Mouse (Mus musculus) activated CD4-positive, CD25-positive, alpha-beta regulatory T cell, adult 4 months (primary cell): ENCODE data around the gene Qars. TPM values are rescaled to one million over a fixed set of nuclear protein-coding genes. Genes with fewer than 3 reads are reported as not detected.

Experiments used
- ATAC-seq: one replicate; pipeline ENCODE4 v1.8.0; 2017
- polyA plus RNA-seq, 2 experiments: library from polyadenylated mRNA; unstranded; fragments of 100-300 nt; shearing (Covaris generic); gene quantifications; one replicate each; pipeline ENCODE4 v1.2.1; 2017

Qars gene
- polyA plus RNA-seq, 2 experiments from 2014 or later, result 131 to 141 TPM

GRCm38 (mm10) chr9:108540846-108541245 is 33.3 kb downstream of the Qars start:
- peak; percentile 57 for ATAC-seq

GRCm38 (mm10) chr9:108545986-108546385 is 38.5 kb downstream of the Qars start:
- no peak for ATAC-seq

- ATAC-seq, result no peak
These were observed 39.4 kb downstream of the Qars start for GRCm38 (mm10) chr9:108546875-108547274.

- no peak for ATAC-seq
These were observed 51.7 kb downstream of the Qars start for GRCm38 (mm10) chr9:108559169-108559568.

- ATAC-seq, result peak; percentile 98
These were observed 52.8 kb downstream of the Qars start, which contains the start of gene Impdh2 for GRCm38 (mm10) chr9:108560227-108560841. Gene Impdh2, plus strand, starts transcription at chr9:108560286.

GRCm38 (mm10) chr9:108563671-108564070 is 56.2 kb downstream of the Qars start:
- ATAC-seq, result no peak

- no peak for ATAC-seq
These were observed 56.6 kb downstream of the Qars start for GRCm38 (mm10) chr9:108564131-108564530.

Other genes with a start within 250 kb of the Qars start
- 1 to 10 TPM; 2.1 to 3.3 TPM for gene Dag1, start 243.7 kb upstream of the Qars start, polyA plus RNA-seq
- 1 to 10 TPM; 2.8 to 3.0 TPM for gene Nicn1, start 217.3 kb upstream of the Qars start, polyA plus RNA-seq
- gene Amt, start 210.9 kb upstream of the Qars start, polyA plus RNA-seq, result under 1 TPM; 0.29 to 0.58 TPM
- gene Rhoa, start 201.6 kb upstream of the Qars start, polyA plus RNA-seq, result 100 to 1,000 TPM; 294 to 378 TPM
- 10 to 100 TPM in 1 of 2 experiments, 1 to 10 TPM in 1; 9.7 to 13.5 TPM for gene Tcta, start 201.5 kb upstream of the Qars start, polyA plus RNA-seq
- gene Gpx1, start 168.8 kb upstream of the Qars start, polyA plus RNA-seq, result 100 to 1,000 TPM; 573 to 811 TPM
- 100 to 1,000 TPM in 1 of 2 experiments, 10 to 100 TPM in 1; 98.8 to 127 TPM for gene Usp4, start 159.9 kb upstream of the Qars start, polyA plus RNA-seq
- gene 1700102P08Rik, start 114.9 kb upstream of the Qars start, polyA plus RNA-seq, result under 1 TPM; 0.57 to 0.61 TPM
- gene Ccdc36, start 79.2 kb upstream of the Qars start, polyA plus RNA-seq, result not detected
- not detected for gene BC048562, start 71.2 kb upstream of the Qars start, polyA plus RNA-seq
- 10 to 100 TPM; 22.5 to 31.5 TPM for gene Ccdc71, start 47.2 kb upstream of the Qars start, polyA plus RNA-seq
- gene Klhdc8b, start 46.1 kb upstream of the Qars start, polyA plus RNA-seq, result 1 to 10 TPM; 1.6 to 2.1 TPM
- under 1 TPM; 0.15 to 0.25 TPM for gene Lamb2, start 28.0 kb upstream of the Qars start, polyA plus RNA-seq
- gene Usp19, start 17.1 kb upstream of the Qars start, polyA plus RNA-seq, result 10 to 100 TPM; 14.6 to 18.3 TPM
- gene Qrich1, start 9.1 kb downstream of the Qars start, polyA plus RNA-seq, result 10 to 100 TPM; 71.0 to 77.8 TPM
- gene Impdh2, start 52.6 kb downstream of the Qars start, polyA plus RNA-seq, result 100 to 1,000 TPM; 126 to 172 TPM
- gene Ndufaf3, start 59.7 kb downstream of the Qars start, polyA plus RNA-seq, result 10 to 100 TPM; 58.2 to 74.6 TPM
- gene Dalrd3, start 62.2 kb downstream of the Qars start, polyA plus RNA-seq, result 10 to 100 TPM; 46.1 to 77.0 TPM
- 10 to 100 TPM; 18.8 to 42.4 TPM for gene Wdr6, start 71.0 kb downstream of the Qars start, polyA plus RNA-seq
- 1 to 10 TPM; 5.1 to 9.0 TPM for gene P4htm, start 90.0 kb downstream of the Qars start, polyA plus RNA-seq
- 10 to 100 TPM; 44.6 to 46.2 TPM for gene Arih2, start 141.7 kb downstream of the Qars start, polyA plus RNA-seq
- 10 to 100 TPM; 36.2 to 41.8 TPM for gene Slc25a20, start 154.4 kb downstream of the Qars start, polyA plus RNA-seq
- 1 to 10 TPM; 4.0 to 5.4 TPM for gene Prkar2a, start 181.6 kb downstream of the Qars start, polyA plus RNA-seq